In genomic region chr6:127870345-127871324, GRCm38 (mm10) we compare ENCODE assay signal across 9 mouse cellular contexts. TPM values are rescaled to one million over a fixed set of nuclear protein-coding genes. Genes with fewer than 3 reads are reported as not detected.
DNase-seq lines count a peak whose midpoint lies in the region; ATAC-seq and TF ChIP-seq lines count a peak whose summit lies in the region.
"Had no signal": no experiment of that assay in that cellular context is flagged by ENCODE, and none has a peak within 500 bp of the region (broad histone marks: within the 10 kb centered on the region; RNA-seq: fewer than 3 reads in every experiment).

No protein-coding gene starts in this region.

- DNase-seq in forebrain, postnatal 0 days: no peak
- peak; percentile 59 for DNase-seq in neural tube, embryonic 10.5 days (ENCODE audit: extremely low spot score, low spot score)
- no peak for DNase-seq in thymus, postnatal 25 days
- DNase-seq in c-Kit-positive CD71-positive TER-119-positive erythroid progenitor cells, embryonic 14.5 days (ENCODE audit: low spot score): no peak
- DNase-seq in adrenal gland, postnatal 25 days: no peak

- H3K9ac ChIP-seq in forebrain, postnatal 0 days: no peak overlapping the region
- H3K9ac ChIP-seq in forebrain, embryonic 16.5 days (replicated peaks; ENCODE audit: low read depth, low read length): no peak overlapping the region
- no peak overlapping the region for H3K9ac ChIP-seq in neural tube, embryonic 15.5 days (replicated peaks)
- H3K9ac ChIP-seq in intestine, embryonic 15.5 days: no peak overlapping the region
- H3K9ac ChIP-seq: liver, embryonic 15.5 days had no signal

- H3K27me3 ChIP-seq in forebrain, postnatal 0 days (ENCODE audit: insufficient read depth, low read length): no peaks in the 10 kb centered on the region
- no peaks in the 10 kb centered on the region for H3K27me3 ChIP-seq in forebrain, embryonic 16.5 days (replicated peaks; ENCODE audit: control insufficient read depth, insufficient read depth, low read length)
- no peaks in the 10 kb centered on the region for H3K27me3 ChIP-seq in neural tube, embryonic 15.5 days (replicated peaks)
- H3K27me3 ChIP-seq in intestine, embryonic 15.5 days (replicated peaks): no peaks in the 10 kb centered on the region
- H3K27me3 ChIP-seq: liver, embryonic 15.5 days had no signal

- no peak for ATAC-seq in forebrain, postnatal 0 days
- ATAC-seq in forebrain, embryonic 16.5 days: no peak
- ATAC-seq in neural tube, embryonic 15.5 days (ENCODE audit: low FRiP score): no peak
- no peak for ATAC-seq in intestine, embryonic 15.5 days

- H3K36me3 ChIP-seq in forebrain, postnatal 0 days (ENCODE audit: insufficient read depth): no peaks in the 10 kb centered on the region
- no peaks in the 10 kb centered on the region for H3K36me3 ChIP-seq in forebrain, embryonic 16.5 days (ENCODE audit: control insufficient read depth, insufficient read depth)
- H3K36me3 ChIP-seq in neural tube, embryonic 15.5 days: no peaks in the 10 kb centered on the region
- H3K36me3 ChIP-seq in intestine, embryonic 15.5 days: no peaks in the 10 kb centered on the region
- H3K36me3 ChIP-seq: liver, embryonic 15.5 days had no signal

- 71% methylated on average over 12 of the region's 12 CpGs for WGBS in forebrain, postnatal 0 days
- 75% methylated on average over 12 of the region's 12 CpGs for WGBS in forebrain, embryonic 16.5 days
- WGBS in neural tube, embryonic 15.5 days: 79% methylated on average over 12 of the region's 12 CpGs
- WGBS in intestine, embryonic 15.5 days: 56% methylated on average over 11 of the region's 12 CpGs

- H3K4me2 ChIP-seq in forebrain, postnatal 0 days (ENCODE audit: low read depth): no peak overlapping the region
- H3K4me2 ChIP-seq in forebrain, embryonic 16.5 days (ENCODE audit: low read length): no peak overlapping the region
- no peak overlapping the region for H3K4me2 ChIP-seq in neural tube, embryonic 15.5 days
- no peak overlapping the region for H3K4me2 ChIP-seq in intestine, embryonic 15.5 days (replicated peaks)
- H3K4me2 ChIP-seq: liver, embryonic 15.5 days had no signal

- no peaks in the 10 kb centered on the region for H3K9me3 ChIP-seq in forebrain, postnatal 0 days (ENCODE audit: low read length)
- no peaks in the 10 kb centered on the region for H3K9me3 ChIP-seq in forebrain, embryonic 16.5 days (ENCODE audit: control insufficient read depth, low read length)
- no peaks in the 10 kb centered on the region for H3K9me3 ChIP-seq in neural tube, embryonic 15.5 days (replicated peaks)
- no peaks in the 10 kb centered on the region for H3K9me3 ChIP-seq in intestine, embryonic 15.5 days
- H3K9me3 ChIP-seq: liver, embryonic 15.5 days had no signal

- H3K4me1 ChIP-seq in forebrain, postnatal 0 days (ENCODE audit: insufficient read depth): no peaks in the 10 kb centered on the region
- H3K4me1 ChIP-seq in forebrain, embryonic 16.5 days (replicated peaks; ENCODE audit: control insufficient read depth, insufficient read depth, low read length): no peaks in the 10 kb centered on the region
- no peaks in the 10 kb centered on the region for H3K4me1 ChIP-seq in neural tube, embryonic 15.5 days
- H3K4me1 ChIP-seq in intestine, embryonic 15.5 days (replicated peaks): no peaks in the 10 kb centered on the region
- H3K4me1 ChIP-seq: liver, embryonic 15.5 days had no signal

- TF ChIP-seq CTCF in forebrain, postnatal 0 days (IDR thresholded peaks at IDR 0.05; ENCODE audit: low read depth): peak; percentile 2; the same call in 1 of the 2 replicates

- no peak overlapping the region for H3K4me3 ChIP-seq in forebrain, postnatal 0 days (ENCODE audit: low read depth, low read length)
- H3K4me3 ChIP-seq in forebrain, embryonic 16.5 days (replicated peaks; ENCODE audit: low read length): no peak overlapping the region
- H3K4me3 ChIP-seq in neural tube, embryonic 15.5 days (replicated peaks): no peak overlapping the region
- H3K4me3 ChIP-seq in intestine, embryonic 15.5 days (replicated peaks): no peak overlapping the region
- H3K4me3 ChIP-seq: liver, embryonic 15.5 days had no signal

- H3K27ac ChIP-seq in forebrain, postnatal 0 days (ENCODE audit: low read depth, low read length): no peak overlapping the region
- H3K27ac ChIP-seq in forebrain, embryonic 16.5 days (ENCODE audit: low read length): no peak overlapping the region
- no peak overlapping the region for H3K27ac ChIP-seq in neural tube, embryonic 15.5 days (replicated peaks)
- peak overlapping the region; percentile 44; the same call in 1 of the 2 replicates for H3K27ac ChIP-seq in intestine, embryonic 15.5 days
- H3K27ac ChIP-seq: liver, embryonic 15.5 days had no signal

RNA-seq across cellular contexts. Expression of gene Tspan11, which starts 16.8 kb away (rescaled TPM):
- total RNA-seq in forebrain, postnatal 0 days (2014; rRNA removed): 5.9 and 6.4 TPM in 2 replicates
- polyA plus RNA-seq in forebrain, postnatal 0 days (2015; fragmentation: Nextera tagmentation; extraction: Ambion mirVana): 6.8 and 7.6 TPM in 2 replicates
- polyA plus RNA-seq in forebrain, embryonic 16.5 days (2015; fragmentation: Nextera tagmentation; extraction: Ambion mirVana): 9.6 and 12.5 TPM in 2 replicates
- 3.7 and 4.5 TPM in 2 replicates for polyA plus RNA-seq in neural tube, embryonic 15.5 days (2015; fragmentation: Nextera tagmentation; extraction: Ambion mirVana)
- polyA plus RNA-seq in intestine, embryonic 15.5 days (2015; fragmentation: Nextera tagmentation; extraction: Ambion mirVana): 2.9 and 3.2 TPM in 2 replicates
- 3.4 and 4.2 TPM in 2 replicates for total RNA-seq in adrenal gland, postnatal 25 days (2021)
